Mouse (Mus musculus): ENCODE data around the gene Csk. TPM values are rescaled to one million over a fixed set of nuclear protein-coding genes. Genes with fewer than 3 reads are reported as not detected.

Csk gene
- polyA plus RNA-seq, 1 experiment from 2014 or later: 29.8 TPM

- Histone ChIP-seq H3K9ac (no peak overlapping the region), H3K4me3 (replicated peaks) (no peak overlapping the region), H3K27me3 (replicated peaks) (peaks cover 15% of the 10 kb centered on the region), H3K36me3 (no peaks in the 10 kb centered on the region), H3K4me1 (peaks cover 3% of the 10 kb centered on the region; the same call in 1 of the 2 replicates), H3K4me2 (no peak overlapping the region), H3K9me3 (no peaks in the 10 kb centered on the region), H3K27ac (no peak overlapping the region)
- ATAC-seq (ENCODE audit: insufficient read depth, low FRiP score, low read depth): no peak
- WGBS: 57% methylated on average over 3 of the region's 3 CpGs
Observed at GRCm38 (mm10) chr9:57609803-57610202, 43.6 kb downstream of the Csk start.

GRCm38 (mm10) chr9:57606139-57606851 is 47.1 kb downstream of the Csk start, which contains the start of gene Cplx3:
Cplx3 (minus strand) TSS chr9:57606281.
- H3K27ac ChIP-seq: no peak within 1 kb of the TSS
- H3K36me3 ChIP-seq: no peaks in the 10 kb centered on the region
- ATAC-seq (ENCODE audit: insufficient read depth, low FRiP score, low read depth): 0 out of 2 replicates have a peak, but pooled peaks have one; percentile 12
- no peak within 1 kb of the TSS for H3K4me3 ChIP-seq (replicated peaks)
- WGBS: 6% methylated on average over 24 of the region's 24 CpGs
- H3K9ac ChIP-seq: no peak within 1 kb of the TSS
- no peaks in the 10 kb centered on the region for H3K9me3 ChIP-seq
- H3K4me2 ChIP-seq: 0 out of 2 replicates have a peak within 1 kb of the TSS, but pooled peaks have one; percentile 10
- H3K27me3 ChIP-seq (replicated peaks): peaks cover 15% of the 10 kb centered on the region
- H3K4me1 ChIP-seq: peaks cover 3% of the 10 kb centered on the region; the same call in 1 of the 2 replicates

GRCm38 (mm10) chr9:57605503-57605902 is 47.9 kb downstream of the Csk start:
- no peak overlapping the region for H3K9ac ChIP-seq
- H3K9me3 ChIP-seq: no peaks in the 10 kb centered on the region
- no peaks in the 10 kb centered on the region for H3K36me3 ChIP-seq
- no peak overlapping the region for H3K4me3 ChIP-seq (replicated peaks)
- peaks cover 15% of the 10 kb centered on the region for H3K27me3 ChIP-seq (replicated peaks)
- ATAC-seq (ENCODE audit: insufficient read depth, low FRiP score, low read depth): no peak
- no peak overlapping the region for H3K4me2 ChIP-seq
- H3K4me1 ChIP-seq: peaks cover 9% of the 10 kb centered on the region; the same call in 1 of the 2 replicates
- WGBS: 21% methylated on average over 9 of the region's 9 CpGs
- H3K27ac ChIP-seq: no peak overlapping the region

- Histone ChIP-seq H3K27ac (no peak overlapping the region), H3K4me1 (peaks cover 10% of the 10 kb centered on the region), H3K9ac (no peak overlapping the region), H3K4me2 (no peak overlapping the region), H3K36me3 (no peaks in the 10 kb centered on the region), H3K27me3 (replicated peaks) (peaks cover 15% of the 10 kb centered on the region), H3K4me3 (replicated peaks) (no peak overlapping the region), H3K9me3 (no peaks in the 10 kb centered on the region)
- 77% methylated on average over 4 of the region's 4 CpGs for WGBS
- no peak for ATAC-seq (ENCODE audit: insufficient read depth, low FRiP score, low read depth)
Observed at GRCm38 (mm10) chr9:57604875-57605274, 48.6 kb downstream of the Csk start.

GRCm38 (mm10) chr9:57602098-57602497 is 51.3 kb downstream of the Csk start:
- ATAC-seq (ENCODE audit: insufficient read depth, low FRiP score, low read depth): no peak
- H3K27me3 ChIP-seq (replicated peaks): peaks cover 15% of the 10 kb centered on the region
- 44% methylated on average over 8 of the region's 8 CpGs for WGBS

GRCm38 (mm10) chr9:57601353-57601706 is 52.1 kb downstream of the Csk start:
- no peaks in the 10 kb centered on the region for H3K36me3 ChIP-seq
- H3K9me3 ChIP-seq: no peaks in the 10 kb centered on the region
- peaks cover 8% of the 10 kb centered on the region for H3K27me3 ChIP-seq (replicated peaks)
- peaks cover 10% of the 10 kb centered on the region for H3K4me1 ChIP-seq
- H3K4me2 ChIP-seq: no peak overlapping the region
- H3K4me3 ChIP-seq (replicated peaks): no peak overlapping the region
- no peak overlapping the region for H3K9ac ChIP-seq
- 39% methylated on average over 2 of the region's 2 CpGs for WGBS
- no peak overlapping the region for H3K27ac ChIP-seq
- ATAC-seq (ENCODE audit: insufficient read depth, low FRiP score, low read depth): no peak

More at GRCm38 (mm10) chr9:57602098-57602497, 51.3 kb downstream of the Csk start:
- Histone ChIP-seq H3K9me3 (no peaks in the 10 kb centered on the region), H3K4me3 (replicated peaks) (no peak overlapping the region), H3K27ac (no peak overlapping the region), H3K9ac (no peak overlapping the region), H3K4me1 (peaks cover 10% of the 10 kb centered on the region), H3K4me2 (no peak overlapping the region), H3K36me3 (no peaks in the 10 kb centered on the region)

GRCm38 (mm10) chr9:57600620-57601352 is 52.6 kb downstream of the Csk start:
- no peak overlapping the region for H3K9ac ChIP-seq
- H3K9me3 ChIP-seq: no peaks in the 10 kb centered on the region
- peaks cover 7% of the 10 kb centered on the region; the same call in 1 of the 2 replicates for H3K4me1 ChIP-seq
- H3K4me2 ChIP-seq: no peak overlapping the region
- WGBS: 7% methylated on average over 3 of the region's 3 CpGs
- H3K27me3 ChIP-seq (replicated peaks): peaks cover 3% of the 10 kb centered on the region; the same call in 1 of the 2 replicates
- no peak overlapping the region for H3K4me3 ChIP-seq (replicated peaks)
- no peaks in the 10 kb centered on the region for H3K36me3 ChIP-seq
- ATAC-seq (ENCODE audit: insufficient read depth, low FRiP score, low read depth): peak; percentile 51
- no peak overlapping the region for H3K27ac ChIP-seq

- no peak overlapping the region for H3K4me2 ChIP-seq
- H3K36me3 ChIP-seq: peaks cover 10% of the 10 kb centered on the region
- no peaks in the 10 kb centered on the region for H3K27me3 ChIP-seq (replicated peaks)
- WGBS: 61% methylated on average over 8 of the region's 8 CpGs
- ATAC-seq (ENCODE audit: insufficient read depth, low FRiP score, low read depth): no peak; the same call in 1 of the 2 replicates
- H3K9ac ChIP-seq: no peak overlapping the region
- H3K4me1 ChIP-seq: peaks cover 7% of the 10 kb centered on the region; the same call in 1 of the 2 replicates
- H3K9me3 ChIP-seq: no peaks in the 10 kb centered on the region
- no peak overlapping the region for H3K4me3 ChIP-seq (replicated peaks)
- no peak overlapping the region for H3K27ac ChIP-seq
Observed at GRCm38 (mm10) chr9:57598851-57599563, 54.4 kb downstream of the Csk start.

- no peak for ATAC-seq (ENCODE audit: insufficient read depth, low FRiP score, low read depth)
- peaks cover 7% of the 10 kb centered on the region; the same call in 1 of the 2 replicates for H3K4me1 ChIP-seq
- 22% methylated on average over 4 of the region's 4 CpGs for WGBS
Observed at GRCm38 (mm10) chr9:57597929-57598382, 55.5 kb downstream of the Csk start.

GRCm38 (mm10) chr9:57597265-57597664 is 56.2 kb downstream of the Csk start:
- Histone ChIP-seq H3K27ac (no peak overlapping the region), H3K4me1 (peaks cover 7% of the 10 kb centered on the region; the same call in 1 of the 2 replicates), H3K9ac (no peak overlapping the region), H3K9me3 (no peaks in the 10 kb centered on the region), H3K27me3 (replicated peaks) (no peaks in the 10 kb centered on the region), H3K4me3 (replicated peaks) (no peak overlapping the region), H3K4me2 (no peak overlapping the region), H3K36me3 (peaks cover 20% of the 10 kb centered on the region)
- ATAC-seq (ENCODE audit: insufficient read depth, low FRiP score, low read depth): no peak
- WGBS: 79% methylated on average over 8 of the region's 8 CpGs

More at GRCm38 (mm10) chr9:57597929-57598382, 55.5 kb downstream of the Csk start:
- Histone ChIP-seq H3K4me2 (no peak overlapping the region), H3K9me3 (no peaks in the 10 kb centered on the region), H3K36me3 (peaks cover 16% of the 10 kb centered on the region), H3K27ac (no peak overlapping the region), H3K9ac (no peak overlapping the region), H3K27me3 (replicated peaks) (no peaks in the 10 kb centered on the region), H3K4me3 (replicated peaks) (no peak overlapping the region)

GRCm38 (mm10) chr9:57594174-57594509 is 59.3 kb downstream of the Csk start:
- Histone ChIP-seq H3K27ac (no peak overlapping the region), H3K9ac (no peak overlapping the region), H3K4me3 (replicated peaks) (no peak overlapping the region), H3K36me3 (peaks cover 25% of the 10 kb centered on the region), H3K27me3 (replicated peaks) (no peaks in the 10 kb centered on the region), H3K4me1 (no peaks in the 10 kb centered on the region), H3K9me3 (no peaks in the 10 kb centered on the region), H3K4me2 (no peak overlapping the region)
- WGBS: 71% methylated on average over 9 of the region's 9 CpGs
- ATAC-seq (ENCODE audit: insufficient read depth, low FRiP score, low read depth): no peak

Data from stomach, embryonic 15.5 days (tissue).